Mouse (Mus musculus): ENCODE measurements at regions not wholly inside any gene's neighbourhood (a gene's known extent, or its start where the extent isn't known, plus 50 kb on each side); places are given as distances from the start of the nearest gene placed in this dataset.

DNA sequence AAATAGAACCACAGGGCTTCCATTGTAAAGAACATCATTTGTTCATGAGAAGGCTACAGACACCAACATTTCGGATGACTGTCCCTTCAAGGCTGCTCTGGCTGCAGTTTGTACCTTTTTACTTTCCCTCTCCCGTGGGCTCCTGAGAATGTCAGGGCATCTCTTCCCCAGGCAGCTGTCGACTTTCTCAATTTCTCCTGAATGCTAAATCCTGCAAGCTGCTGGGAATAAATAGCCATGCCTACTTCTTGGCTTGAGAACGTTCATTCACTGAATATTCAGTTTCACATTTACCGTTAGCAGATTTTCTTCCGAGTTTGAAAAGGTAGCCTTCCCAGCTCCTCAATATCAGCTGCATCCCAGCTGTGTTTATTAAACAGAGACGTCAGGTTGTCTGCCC is 176.2 kb upstream of the Cep162 start:
- no peak for TF ChIP-seq MAX (IDR thresholded peaks at IDR 0.05; ENCODE audit: low read length)
- TF ChIP-seq CTCF (IDR thresholded peaks at IDR 0.05 in 2 of 3, conservative IDR thresholded peaks at IDR 0.05 in 1 of 3; ENCODE audit: control insufficient read depth in 1 of 3, insufficient read depth in 1 of 3, low read depth in 2 of 3, low read length in 3 of 3, poor library complexity in 1 of 3, severe bottlenecking in 1 of 3): no peak
- TF ChIP-seq TAL1 (IDR thresholded peaks at IDR 0.05; ENCODE audit: low read length): no peak
- TF ChIP-seq POLR2A (IDR thresholded peaks at IDR 0.05; ENCODE audit: control insufficient read depth in 1 of 2, insufficient read depth in 1 of 2, low read depth in 1 of 2, low read length in 2 of 2, poor library complexity in 1 of 2): no peak
- no peak for TF ChIP-seq UBTF (IDR thresholded peaks at IDR 0.05; ENCODE audit: borderline replicate concordance, insufficient read depth, low read depth, low read length)
- no peak for TF ChIP-seq HCFC1 (IDR thresholded peaks at IDR 0.05; ENCODE audit: low read depth, low read length)
- TF ChIP-seq KAT2A (conservative IDR thresholded peaks at IDR 0.05; ENCODE audit: low read depth, low read length): no peak
